Mouse (Mus musculus): ENCODE results near the gene Ash1l. TPM values are rescaled to one million over a fixed set of nuclear protein-coding genes. Genes with fewer than 3 reads are reported as not detected.
"Not testable (repeated sequence)": the region's sequence is repeated elsewhere in the genome, so short reads cannot be mapped to it uniquely, and the experiment has no call there.

Gene Ash1l
- total RNA-seq, 2 experiments from 2014 or later = 64.3 to 66.8 TPM

DNA sequence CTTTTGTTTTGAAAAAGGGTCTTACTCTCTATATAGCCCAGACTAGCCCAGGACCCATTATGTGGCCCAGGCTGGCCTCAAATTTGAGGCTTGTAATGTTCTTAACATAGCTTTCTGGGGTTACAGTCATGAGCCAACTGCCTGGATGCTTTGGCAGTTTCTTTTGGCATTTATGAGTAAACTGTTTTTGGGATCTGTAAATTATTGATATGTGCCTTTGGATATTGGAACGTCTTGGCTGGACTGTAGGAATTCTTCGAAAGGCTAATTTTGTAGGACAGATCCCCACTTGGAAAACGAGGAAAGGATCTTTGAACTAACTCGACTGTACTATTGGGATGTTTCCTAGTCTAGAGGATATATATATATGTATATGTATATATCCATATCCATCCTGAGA, 2.8 kb downstream of the Ash1l start:
- DNase-seq (ENCODE audit: low spot score in 2 of 2) = no peak

DNA sequence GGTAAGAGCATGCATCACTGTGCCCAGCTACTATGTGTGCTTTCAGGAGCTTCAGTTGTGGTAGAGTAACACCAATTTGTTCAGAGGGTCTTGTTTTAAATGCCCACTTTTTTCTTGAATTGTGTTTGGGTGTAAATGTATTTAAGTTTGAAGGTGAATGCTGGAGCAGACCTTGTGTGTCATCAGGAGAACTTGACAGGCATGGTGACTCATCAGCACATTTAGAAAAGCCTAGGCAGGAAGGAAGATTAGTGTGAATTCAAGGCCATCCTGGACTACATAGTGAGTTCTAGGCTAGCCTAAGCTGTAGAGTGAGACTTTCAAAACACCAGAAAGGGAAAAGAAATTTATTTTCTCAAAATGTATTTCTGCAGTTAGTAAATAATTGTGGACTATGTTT, 3.3 kb downstream of the Ash1l start:
- no peak for DNase-seq (ENCODE audit: low spot score in 2 of 2)

GRCm38 (mm10) chr3:88963211-88963610, 12.8 kb downstream of the Ash1l start:
- DNase-seq (ENCODE audit: low spot score in 2 of 2) = not testable (repeated sequence)

- DNase-seq (ENCODE audit: low spot score in 2 of 2) = peak in 1 of 2 experiments; percentile 34
These were observed 24.6 kb downstream of the Ash1l start for GRCm38 (mm10) chr3:88975012-88975411.

DNA sequence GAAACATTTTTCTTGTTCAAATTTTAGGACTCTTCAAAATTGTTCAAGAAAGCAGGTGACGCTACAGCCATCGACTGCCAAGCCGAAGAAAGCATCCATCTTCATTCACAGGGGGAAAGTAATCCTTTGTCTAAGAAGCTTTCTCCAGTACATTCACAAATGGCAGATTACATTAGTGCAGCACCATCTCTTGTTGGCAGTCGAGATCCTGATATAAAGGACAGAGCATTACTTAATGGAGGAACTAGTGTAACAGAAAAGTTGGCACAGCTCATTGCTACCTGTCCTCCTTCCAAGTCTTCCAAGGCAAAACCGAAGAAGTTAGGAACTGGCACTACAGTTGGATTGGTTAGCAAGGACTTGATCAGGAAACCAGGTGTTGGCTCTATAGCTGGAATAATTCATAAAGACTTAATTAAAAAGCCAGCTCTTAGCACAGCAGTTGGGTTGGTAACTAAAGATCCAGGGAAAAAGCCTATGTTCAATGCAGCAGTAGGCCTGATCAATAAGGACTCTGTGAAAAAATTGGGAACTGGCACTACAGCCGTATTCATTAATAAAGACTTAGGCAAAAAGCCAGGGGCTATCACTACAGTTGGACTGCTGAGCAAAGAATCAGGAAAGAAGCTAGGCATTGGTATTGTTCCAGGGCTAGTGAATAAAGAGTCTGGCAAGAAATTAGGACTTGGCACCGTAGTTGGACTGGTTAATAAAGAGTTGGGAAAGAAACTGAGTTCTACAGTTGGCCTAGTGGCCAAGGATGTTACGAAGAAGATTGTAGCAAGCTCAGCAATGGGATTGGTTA, 31.0 kb downstream of the Ash1l start:
- DNase-seq (ENCODE audit: low spot score in 2 of 2) = peak in 1 of 2 experiments; percentile 67

- DNase-seq (ENCODE audit: low spot score in 2 of 2) = no peak
These were observed 33.5 kb downstream of the Ash1l start for GRCm38 (mm10) chr3:88983921-88984381.

DNA sequence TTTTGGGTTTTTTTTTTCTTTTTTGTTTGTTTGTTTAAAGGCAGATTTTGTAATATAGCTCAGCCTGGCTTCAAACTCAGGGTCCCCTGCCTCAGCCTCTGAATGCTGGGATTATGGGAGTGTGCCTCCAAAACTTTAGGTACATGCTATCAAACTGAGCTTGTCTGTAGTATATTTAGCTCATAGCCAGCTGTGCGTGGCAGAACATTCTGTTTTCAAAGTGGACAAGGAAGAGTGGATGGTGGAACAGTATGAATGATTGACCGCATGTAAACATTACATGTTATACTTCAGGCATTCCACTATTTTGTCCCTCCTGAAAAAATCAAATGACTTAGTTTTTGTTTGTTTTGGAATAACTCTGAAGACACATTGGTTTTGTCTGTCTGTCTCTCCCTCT, 42.4 kb downstream of the Ash1l start:
- DNase-seq (ENCODE audit: low spot score in 2 of 2) = no peak

DNA sequence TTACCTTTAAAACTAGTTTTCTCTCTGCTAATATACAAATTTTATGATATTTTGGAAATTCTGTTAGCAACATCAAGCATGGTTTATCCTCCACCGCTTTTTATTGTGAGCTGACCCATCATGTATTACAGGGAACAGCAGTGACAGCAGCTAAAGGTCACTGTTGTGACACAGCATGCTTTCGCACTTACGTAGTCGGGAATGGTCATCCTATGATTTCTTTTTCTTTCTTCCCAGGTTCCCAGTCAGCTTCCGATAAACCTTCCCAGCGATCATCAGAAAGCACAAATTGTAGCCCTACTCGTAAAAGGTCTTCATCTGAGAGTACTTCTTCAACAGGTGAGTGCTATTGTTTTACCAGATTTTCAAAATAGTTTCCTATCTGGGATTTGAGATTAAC, 51.1 kb downstream of the Ash1l start:
- DNase-seq (ENCODE audit: low spot score in 2 of 2) = no peak

- not testable (repeated sequence) for DNase-seq (ENCODE audit: low spot score in 2 of 2)
These were observed 80.5 kb downstream of the Ash1l start for GRCm38 (mm10) chr3:89030896-89031295.

DNA sequence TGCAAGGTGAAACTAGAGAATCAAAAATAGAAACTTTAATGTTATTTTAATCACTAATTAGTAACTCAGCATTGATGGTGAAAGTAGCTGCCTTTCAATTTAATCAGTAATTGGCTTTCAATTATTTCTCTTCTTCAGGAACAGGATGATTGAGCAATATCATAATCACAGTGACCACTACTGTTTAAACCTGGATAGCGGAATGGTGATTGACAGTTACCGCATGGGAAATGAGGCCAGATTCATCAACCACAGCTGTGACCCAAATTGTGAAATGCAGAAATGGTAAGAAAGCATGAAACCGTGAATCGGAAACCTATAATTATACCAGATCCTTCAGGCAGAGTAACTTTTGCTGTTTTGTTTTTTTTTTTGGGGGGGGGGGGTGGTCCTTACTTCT, 92.9 kb downstream of the Ash1l start:
- DNase-seq (ENCODE audit: low spot score in 2 of 2) = no peak

DNA sequence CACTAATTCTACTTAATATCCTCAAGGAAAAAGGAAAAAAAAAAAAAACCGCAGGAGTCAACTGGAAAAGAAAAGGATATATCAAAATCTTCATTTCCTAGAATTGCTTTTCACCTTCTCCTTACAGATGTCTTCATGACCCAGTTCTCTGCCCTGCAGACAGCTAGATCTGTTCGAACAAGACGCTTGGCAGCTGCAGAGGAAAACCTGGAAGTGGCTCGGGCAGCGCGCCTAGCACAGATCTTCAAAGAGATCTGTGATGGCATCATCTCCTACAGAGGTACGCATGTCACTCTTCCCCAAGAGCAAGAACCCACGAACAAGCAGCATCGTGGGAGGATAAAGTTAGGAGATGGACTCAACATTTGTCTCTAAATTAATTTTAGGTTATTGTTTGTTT, 107.9 kb downstream of the Ash1l start:
- DNase-seq (ENCODE audit: low spot score in 2 of 2) = no peak

DNA sequence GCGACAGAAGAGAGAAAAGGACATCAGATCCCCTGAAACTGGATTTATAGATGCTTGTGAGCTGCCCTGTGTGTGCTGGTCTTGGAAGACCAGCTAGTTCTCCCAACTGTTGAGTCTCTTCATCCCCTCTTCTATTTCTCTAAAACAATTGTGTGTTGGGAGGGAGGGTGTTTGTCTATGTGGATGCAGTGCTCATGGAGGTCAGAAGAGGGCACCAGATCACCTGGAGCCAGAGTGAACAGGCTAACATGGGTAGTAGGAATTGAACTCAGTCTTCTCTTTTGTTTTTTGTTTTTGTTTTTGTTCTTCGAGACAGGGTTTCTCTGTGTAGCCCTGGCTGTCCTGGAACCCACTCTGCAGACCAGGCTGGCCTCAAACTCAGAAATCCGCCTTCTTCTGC, 108.4 kb downstream of the Ash1l start:
- DNase-seq (ENCODE audit: low spot score in 2 of 2) = peak in 1 of 2 experiments; percentile 20

DNA sequence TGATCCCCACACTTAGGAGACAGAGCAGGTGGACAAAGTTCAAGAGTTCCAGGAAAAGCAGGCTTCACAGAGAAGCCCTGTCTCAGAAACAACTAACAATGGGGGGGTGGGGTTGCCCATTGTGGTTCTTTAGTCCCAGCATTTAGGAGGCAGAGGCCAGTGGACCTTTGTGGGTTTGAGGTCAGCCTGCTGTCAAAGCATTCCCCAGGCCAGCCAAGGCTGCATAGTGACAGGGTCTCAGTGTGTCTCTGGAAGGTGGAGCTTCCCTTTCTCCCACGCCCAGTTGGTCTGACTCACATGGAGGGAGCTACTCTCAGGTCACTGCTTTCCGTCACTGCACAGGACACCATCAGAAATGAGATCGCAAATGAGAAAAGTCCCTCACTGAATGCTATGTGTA, 111.3 kb downstream of the Ash1l start:
- DNase-seq (ENCODE audit: low spot score in 2 of 2) = no peak

- DNase-seq (ENCODE audit: low spot score in 2 of 2) = no peak
These were observed 116.8 kb downstream of the Ash1l start for GRCm38 (mm10) chr3:89067265-89067664.

GRCm38 (mm10) chr3:89077383-89077782, 127.0 kb downstream of the Ash1l start:
- no peak for DNase-seq (ENCODE audit: low spot score in 2 of 2)

- DNase-seq (ENCODE audit: low spot score in 2 of 2) = not testable (repeated sequence)
These were observed 131.9 kb downstream of the Ash1l start for GRCm38 (mm10) chr3:89082287-89082686.

DNA sequence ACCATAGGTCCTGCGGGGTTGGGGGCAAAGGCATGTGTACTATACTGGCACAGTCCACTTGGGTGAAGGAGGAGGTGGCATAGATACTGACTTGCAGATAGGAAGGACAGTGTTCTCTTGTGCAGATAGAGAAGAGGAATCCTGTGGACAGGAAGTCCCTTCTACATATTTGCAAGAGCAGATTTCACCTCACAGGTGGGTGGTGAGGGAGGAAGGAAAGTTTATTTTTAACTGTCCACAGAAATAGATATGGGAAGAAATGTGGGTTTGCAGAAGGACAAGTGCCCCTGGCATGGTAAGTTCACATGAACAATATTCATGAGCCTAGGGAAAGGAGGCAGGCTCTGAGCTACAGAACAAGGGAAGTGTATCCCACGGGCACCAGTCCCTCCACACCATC, 133.7 kb downstream of the Ash1l start:
- no peak for DNase-seq (ENCODE audit: low spot score in 2 of 2)

GRCm38 (mm10) chr3:89084654-89085190, 134.3 kb downstream of the Ash1l start:
- DNase-seq (ENCODE audit: low spot score in 2 of 2) = no peak

- DNase-seq (ENCODE audit: low spot score in 2 of 2) = peak; percentile 76 to 81
These were observed 137.1 kb downstream of the Ash1l start for GRCm38 (mm10) chr3:89087338-89088110.

GRCm38 (mm10) chr3:89088974-89089373, 138.6 kb downstream of the Ash1l start:
- DNase-seq (ENCODE audit: low spot score in 2 of 2) = no peak

DNA sequence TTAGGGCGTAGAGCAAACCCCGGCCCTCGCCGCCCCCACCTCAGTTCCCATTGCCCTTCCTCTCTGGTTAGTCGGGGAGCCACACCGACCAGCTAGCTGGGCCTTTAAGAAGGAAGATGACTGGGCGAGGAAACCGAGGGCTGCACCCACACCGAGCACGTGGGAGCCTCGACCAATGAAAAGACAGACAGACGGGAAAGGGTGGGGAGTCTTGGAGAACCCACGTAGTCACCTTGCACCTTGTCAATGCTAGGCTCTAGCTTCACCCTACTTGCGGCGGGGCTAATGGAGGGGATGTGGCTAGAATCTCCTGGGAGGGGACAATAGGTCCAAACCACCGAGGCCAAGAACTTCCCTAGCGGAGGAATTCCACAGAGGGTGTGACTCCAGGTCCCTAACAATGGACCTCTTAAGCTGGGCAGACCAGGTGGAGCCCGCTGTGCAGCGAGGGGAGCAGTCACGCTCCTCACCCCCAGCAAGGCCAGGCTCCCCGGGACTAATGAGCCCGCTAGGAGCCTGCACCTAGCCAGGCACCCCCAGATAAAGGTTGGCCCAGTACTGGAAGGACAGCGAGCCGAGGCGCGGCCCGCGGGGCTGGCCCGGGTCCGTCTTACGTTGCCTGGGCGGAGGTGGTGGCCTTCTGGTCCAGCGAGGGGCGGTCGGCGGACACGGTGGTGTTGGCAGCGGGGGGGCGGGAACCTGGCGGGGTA, 139.6 kb downstream of the Ash1l start:
- DNase-seq (ENCODE audit: low spot score in 2 of 2) = peak; percentile 82 to 86
